Mouse (Mus musculus) adrenal gland, postnatal 4 days (tissue): ENCODE results near the gene Nipal1. TPM values are rescaled to one million over a fixed set of nuclear protein-coding genes. Genes with fewer than 3 reads are reported as not detected.
A peak's percentile ranks its signal among the peaks of the same experiment; 100 is the strongest.

Experiments used
- DNase-seq, 2 experiments: peaks; one replicate each; pipeline ENCODE4 v3.0.0; 2021 to 2022; ENCODE audit warnings: low spot score in 2 of 2, mixed read lengths in 2 of 2
- long read RNA-seq, 2 experiments: library from polyadenylated mRNA; stranded (forward); transcript quantifications; one replicate each; pipeline ENCODE4 v2.0.0; 2021
- total RNA-seq, 2 experiments: library from RNA; stranded (reverse); gene quantifications; 2 replicates each; pipeline ENCODE4 v1.2.3; 2021

The Nipal1 gene
- 1 to 10 TPM; 3.9 to 6.7 TPM for total RNA-seq
- long read RNA-seq, experiment 1, full-length matches to known transcripts: 3 of 3 reads
- long read RNA-seq, experiment 1, partial matches to known transcripts: 0 of 3 reads
- long read RNA-seq, experiment 1, other reads (novel, unspliced or antisense): 0 of 3 reads
- long read RNA-seq, experiment 2, full-length matches to known transcripts: 2 of 5 reads
- long read RNA-seq, experiment 2, partial matches to known transcripts: 0 of 5 reads
- long read RNA-seq, experiment 2, other reads (novel, unspliced or antisense): 3 of 5 reads

DNA sequence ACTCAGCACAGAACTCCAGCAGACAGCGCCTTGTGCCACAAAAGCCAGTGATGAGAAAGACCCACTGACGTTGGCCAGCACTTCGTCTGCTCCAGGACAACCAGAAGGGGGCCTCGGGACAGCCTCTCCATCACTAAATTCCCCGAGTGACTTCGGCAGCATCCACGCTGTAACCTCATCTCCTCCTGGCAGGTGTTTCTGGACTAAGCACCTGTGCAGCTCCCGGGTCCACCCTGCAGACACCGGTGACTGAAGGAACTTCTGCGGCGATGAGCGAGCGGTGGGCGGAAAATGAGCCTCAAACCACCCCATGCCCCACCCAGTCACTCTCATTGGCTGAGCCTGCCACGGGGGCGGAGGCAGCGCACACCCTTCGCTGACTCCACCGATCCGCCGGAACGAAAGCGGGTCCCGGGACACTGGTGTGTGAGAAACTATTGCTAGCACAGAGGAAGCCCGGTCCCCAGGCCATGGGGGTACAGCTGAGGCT is at the start of gene Nipal1:
Gene Nipal1, plus strand, starts transcription at position 378 of the 490 bp plus-strand sequence.
- DNase-seq: peak; percentile 23 to 44

- DNase-seq: peak; percentile 17 to 22
Observed at GRCm38 (mm10) chr5:72601006-72601405, 46.6 kb upstream of the Nipal1 start.

GRCm38 (mm10) chr5:72603138-72603537 is 44.5 kb upstream of the Nipal1 start:
- DNase-seq: no peak

- no peak for DNase-seq
Observed at GRCm38 (mm10) chr5:72617413-72617812, 30.2 kb upstream of the Nipal1 start.

- no peak for DNase-seq
Observed at GRCm38 (mm10) chr5:72621022-72621421, 26.6 kb upstream of the Nipal1 start.

- DNase-seq: no peak
Observed at GRCm38 (mm10) chr5:72630026-72630425, 17.6 kb upstream of the Nipal1 start.

DNA sequence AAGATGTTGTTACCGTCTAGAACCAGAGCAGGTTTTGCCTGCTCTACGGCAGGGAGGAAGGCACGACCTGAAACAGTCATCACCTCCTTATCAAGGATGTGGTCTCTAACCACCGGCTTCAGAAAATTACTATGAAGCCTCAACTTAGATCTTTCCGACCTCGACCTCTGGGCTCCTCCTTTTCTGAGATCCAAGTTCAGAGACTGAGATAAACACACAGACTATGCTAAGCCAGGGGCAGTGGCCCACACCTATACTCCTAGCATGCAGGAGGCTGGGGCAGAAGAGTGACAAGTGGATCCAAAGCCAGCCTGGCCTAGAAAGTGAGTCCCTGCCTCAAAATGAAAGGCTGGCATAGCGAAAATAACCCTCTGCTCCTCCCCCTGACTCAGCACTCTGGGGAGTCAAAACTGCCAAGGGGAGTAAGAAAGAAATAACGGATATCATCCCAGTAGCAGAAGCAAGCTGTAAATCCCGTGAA is 12.8 kb upstream of the Nipal1 start:
- DNase-seq: no peak

GRCm38 (mm10) chr5:72636122-72636521 is 11.5 kb upstream of the Nipal1 start:
- no peak for DNase-seq

- DNase-seq: no peak
Observed at GRCm38 (mm10) chr5:72636576-72636975, 11.0 kb upstream of the Nipal1 start.

GRCm38 (mm10) chr5:72640072-72640471 is 7.5 kb upstream of the Nipal1 start:
- no peak for DNase-seq

GRCm38 (mm10) chr5:72643655-72644054 is 3.9 kb upstream of the Nipal1 start:
- DNase-seq: no peak

DNA sequence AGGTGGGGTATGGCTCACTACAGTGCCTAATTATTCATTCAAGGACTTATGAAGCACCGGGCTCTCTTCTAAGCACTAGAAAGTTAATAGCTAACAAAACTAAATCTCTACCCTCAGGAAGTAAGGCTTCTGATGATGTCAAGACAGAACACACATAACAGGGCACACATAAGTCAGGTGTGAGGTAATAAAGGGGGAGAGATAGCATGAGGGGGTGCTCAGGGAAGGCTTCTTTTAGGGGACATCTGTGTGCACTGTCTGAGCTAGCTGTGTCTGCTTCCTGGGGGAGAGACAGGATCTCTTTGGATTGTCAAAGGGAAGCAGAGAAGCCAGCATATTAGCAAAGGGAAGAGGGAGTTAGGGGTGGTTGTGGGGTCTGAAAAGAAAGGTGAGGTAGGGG is 3.4 kb upstream of the Nipal1 start, which contains the start of gene Cnga1:
Gene Cnga1, minus strand, starts transcription at position 101 of the 400 bp plus-strand sequence.
- DNase-seq: no peak

GRCm38 (mm10) chr5:72646131-72646530 is 1.5 kb upstream of the Nipal1 start:
- DNase-seq: no peak

DNA sequence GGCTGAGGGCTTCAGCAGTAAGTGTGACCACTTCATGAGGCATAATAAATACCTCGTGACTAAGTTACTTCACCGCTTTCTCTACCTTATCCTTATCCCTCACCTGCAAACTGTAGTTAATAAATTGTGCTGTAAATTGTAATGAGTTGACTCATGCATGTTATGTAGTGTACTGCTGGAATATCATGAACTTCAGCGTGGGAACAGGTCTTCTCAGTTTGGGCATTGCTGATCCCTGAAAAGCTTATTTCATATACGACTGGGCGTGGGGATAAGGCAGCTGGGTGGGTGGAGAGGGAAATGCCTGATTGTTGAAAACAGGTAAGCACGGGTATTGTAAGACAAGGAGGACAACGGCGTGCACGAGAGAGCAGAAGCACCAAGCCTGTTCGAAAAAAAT is 599 bp upstream of the Nipal1 start:
- DNase-seq: no peak

DNA sequence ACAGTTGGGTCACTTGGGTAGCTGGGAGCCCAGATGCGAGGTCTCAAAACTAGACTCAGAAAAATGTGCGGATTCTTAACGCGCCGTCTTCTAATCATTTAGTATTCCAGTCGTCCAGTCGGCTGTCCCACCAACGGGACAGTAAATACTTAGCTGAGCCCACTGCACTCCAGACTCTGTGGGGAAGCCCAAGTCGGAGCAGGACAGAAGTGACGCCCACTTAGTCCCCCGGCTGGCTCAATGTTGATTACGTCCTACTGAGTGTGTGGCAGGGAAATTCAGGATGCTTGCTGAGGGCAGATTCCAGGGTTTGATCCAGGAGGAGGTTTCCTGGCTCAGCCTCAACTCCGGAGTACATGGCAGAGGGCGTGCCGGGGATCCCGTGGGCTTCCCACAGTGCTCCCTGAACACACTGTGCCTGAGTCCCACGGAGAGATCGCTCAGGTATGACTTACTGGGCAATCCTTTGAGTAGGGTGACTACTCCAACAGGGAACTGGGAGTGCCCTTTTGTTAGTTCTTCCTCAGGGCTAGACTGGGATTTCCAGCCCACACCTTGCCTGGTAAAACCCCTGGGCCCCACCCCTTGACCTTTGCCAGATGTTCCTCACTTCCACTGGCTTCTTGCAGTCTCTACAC is 482 bp downstream of the Nipal1 start:
- no peak for DNase-seq

GRCm38 (mm10) chr5:72648987-72649735 is 1.6 kb downstream of the Nipal1 start:
- no peak for DNase-seq

- DNase-seq: no peak
Observed at GRCm38 (mm10) chr5:72653068-72653674, 5.6 kb downstream of the Nipal1 start.

GRCm38 (mm10) chr5:72656270-72656791 is 8.7 kb downstream of the Nipal1 start:
- DNase-seq: no peak

DNA sequence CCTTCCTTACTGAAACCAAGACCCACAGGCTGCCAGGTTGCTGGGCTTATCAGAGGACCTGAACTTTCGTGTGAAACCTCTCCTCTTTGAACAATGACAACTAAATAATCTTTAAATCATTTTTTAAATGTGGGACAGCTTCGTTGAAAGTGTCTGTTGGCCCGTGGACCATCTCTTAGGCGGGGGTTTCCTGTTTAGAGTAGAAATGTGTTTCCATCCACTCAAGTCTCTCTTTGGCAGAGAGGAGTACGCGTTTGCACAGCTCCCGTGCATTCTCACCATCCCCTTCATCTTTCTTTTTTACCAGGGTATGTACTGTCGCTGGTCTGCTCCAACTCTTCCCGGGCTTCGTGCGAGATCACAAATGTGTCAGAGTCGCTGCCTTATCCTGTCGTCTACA is 10.8 kb downstream of the Nipal1 start:
- no peak for DNase-seq

DNA sequence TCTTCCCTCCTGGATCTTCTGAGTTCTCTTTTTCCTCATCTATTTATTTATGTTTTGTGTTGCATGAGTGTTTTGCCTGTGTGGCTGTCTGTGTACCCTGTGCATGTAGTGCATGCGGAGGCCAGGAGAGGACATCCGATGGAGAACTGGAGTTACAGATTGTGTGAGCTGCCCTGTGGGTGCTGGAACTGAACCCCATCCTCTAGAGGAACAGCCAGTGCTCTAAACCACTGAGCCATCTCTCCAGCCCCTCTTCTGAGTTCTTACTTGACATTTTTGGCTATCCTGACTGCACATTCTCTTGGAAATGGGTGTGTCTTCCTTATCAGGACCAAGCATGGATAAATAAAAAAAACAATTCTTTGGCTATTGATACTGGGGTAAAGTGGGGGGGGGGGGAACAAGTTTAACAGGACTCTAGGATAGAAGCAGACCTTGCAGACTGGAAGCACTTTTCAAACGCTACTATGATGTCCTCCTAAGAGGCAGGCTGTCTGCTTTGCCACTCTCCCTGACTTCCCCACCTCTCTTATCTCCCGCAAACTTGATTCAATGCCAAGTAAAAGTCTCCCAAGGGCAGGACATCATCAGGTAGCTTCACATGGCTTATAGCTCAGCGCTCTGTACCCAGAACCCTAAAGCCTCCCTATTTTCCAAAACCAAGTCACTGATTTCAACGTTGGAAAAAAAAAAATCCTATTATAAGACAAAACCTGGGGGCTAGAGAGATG is 13.6 kb downstream of the Nipal1 start:
- DNase-seq: no peak
